Mouse (Mus musculus) liver, embryonic 12.5 days (tissue): ENCODE results near the gene Gabrr1. TPM values are rescaled to one million over a fixed set of nuclear protein-coding genes. Genes with fewer than 3 reads are reported as not detected.

ENCODE experiments used
- ATAC-seq: fragments of 200-750 bp; cut with Nextera tagmentation; 2 replicates; pipeline ENCODE4 v1.8.0; 2017; ENCODE audit warnings: moderate number of reproducible peaks, mild to moderate bottlenecking, moderate library complexity
- H3K27ac ChIP-seq: fragments of 300-500 bp; sonication (generic); 2 replicates; pipeline ENCODE4 v1.5.1; 2016; ENCODE audit warnings: mild to moderate bottlenecking
- H3K27me3 ChIP-seq: fragments of 300-500 bp; sonication (generic); replicated peaks from 2 replicates; pipeline ENCODE4 v1.6.1; 2016; ENCODE audit warnings: mild to moderate bottlenecking, moderate library complexity
- H3K36me3 ChIP-seq: fragments of 300-500 bp; sonication (generic); 2 replicates; pipeline ENCODE4 v1.6.1; 2016; ENCODE audit warnings: mild to moderate bottlenecking, moderate library complexity
- H3K4me1 ChIP-seq: fragments of 300-500 bp; sonication (generic); 2 replicates; pipeline ENCODE4 v1.6.1; 2016
- H3K4me2 ChIP-seq: fragments of 300-500 bp; sonication (generic); 2 replicates; pipeline ENCODE4 v1.6.1; 2016; ENCODE audit warnings: mild to moderate bottlenecking, moderate library complexity
- H3K4me3 ChIP-seq: fragments of 300-500 bp; sonication (generic); 2 replicates; pipeline ENCODE4 v1.5.1; 2016; ENCODE audit warnings: mild to moderate bottlenecking, moderate library complexity
- H3K9ac ChIP-seq: fragments of 300-500 bp; sonication (generic); 2 replicates; pipeline ENCODE4 v1.6.1; 2016; ENCODE audit warnings: mild to moderate bottlenecking, moderate library complexity
- H3K9me3 ChIP-seq: fragments of 300-500 bp; sonication (generic); replicated peaks from 2 replicates; pipeline ENCODE4 v1.6.1; 2016; ENCODE audit warnings: mild to moderate bottlenecking, moderate library complexity
- WGBS: fragments of 180-500 bp; shearing (Covaris S2); methylation state at CpG from one replicate; pipeline ENCODE4 v1.1.7; 2016; ENCODE audit not compliant: insufficient replicate concordance; 5-methylcytosine and 5-hydroxymethylcytosine counted together
- polyA plus RNA-seq: library from polyadenylated mRNA; unstranded; fragments of >200 nt; fragmentation: Nextera tagmentation; extraction: Ambion mirVana; gene quantifications from 2 replicates; pipeline ENCODE4 v1.2.1, GENCODE M21; 2016

The Gabrr1 gene
- polyA plus RNA-seq, 1 experiment from 2014 or later, result 0.05 TPM

DNA sequence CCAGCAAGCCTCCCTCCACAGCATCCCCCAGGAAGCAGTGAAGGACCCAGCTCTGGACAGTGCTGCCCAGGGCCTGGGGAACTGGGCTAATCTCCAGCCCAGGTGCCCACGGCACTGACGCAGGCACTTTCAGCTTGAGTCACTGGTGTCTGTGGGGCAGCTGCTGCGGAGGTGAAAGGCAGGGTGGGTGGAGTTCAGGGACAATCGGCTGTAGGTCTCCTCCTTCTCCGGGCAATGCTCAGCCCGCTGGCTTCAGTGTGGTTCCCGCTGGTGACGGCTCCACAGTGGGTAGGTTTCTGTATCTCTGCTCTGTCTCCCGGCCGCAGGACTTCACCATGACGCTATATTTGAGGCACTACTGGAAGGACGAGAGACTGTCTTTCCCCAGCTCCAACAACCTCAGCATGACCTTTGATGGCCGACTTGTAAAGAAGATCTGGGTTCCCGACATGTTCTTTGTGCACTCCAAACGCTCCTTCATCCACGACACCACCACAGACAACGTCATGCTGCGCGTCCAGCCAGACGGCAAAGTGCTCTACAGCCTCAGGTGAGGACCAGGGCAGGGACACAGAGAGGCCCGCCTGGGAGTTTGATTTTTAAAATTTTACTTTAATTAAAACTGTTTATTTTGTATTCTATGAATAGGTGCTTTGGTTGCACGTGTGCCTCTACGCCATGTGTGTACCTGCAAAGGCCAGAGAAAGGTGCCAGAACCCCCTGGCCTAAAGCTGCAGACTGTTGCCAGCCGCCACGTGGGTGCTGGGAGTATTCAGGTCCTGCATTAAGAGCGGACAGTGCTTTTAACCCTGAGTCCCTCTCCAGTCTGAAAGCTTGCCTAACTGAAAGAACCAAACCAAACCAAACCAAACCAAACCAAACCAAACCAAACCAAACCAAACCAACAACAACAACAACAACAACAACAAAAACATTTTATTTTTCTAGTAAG lies 20.0 kb downstream of the Gabrr1 start:
- Histone ChIP-seq H3K4me3 (no peak overlapping the region), H3K27me3 (peaks cover 2% of the 10 kb centered on the region), H3K4me1 (no peaks in the 10 kb centered on the region), H3K27ac (no peak overlapping the region), H3K4me2 (no peak overlapping the region), H3K9ac (no peak overlapping the region), H3K9me3 (no peaks in the 10 kb centered on the region), H3K36me3 (no peaks in the 10 kb centered on the region)
- 72% methylated on average over 26 of the region's 26 CpGs for WGBS
- no peak for ATAC-seq

DNA sequence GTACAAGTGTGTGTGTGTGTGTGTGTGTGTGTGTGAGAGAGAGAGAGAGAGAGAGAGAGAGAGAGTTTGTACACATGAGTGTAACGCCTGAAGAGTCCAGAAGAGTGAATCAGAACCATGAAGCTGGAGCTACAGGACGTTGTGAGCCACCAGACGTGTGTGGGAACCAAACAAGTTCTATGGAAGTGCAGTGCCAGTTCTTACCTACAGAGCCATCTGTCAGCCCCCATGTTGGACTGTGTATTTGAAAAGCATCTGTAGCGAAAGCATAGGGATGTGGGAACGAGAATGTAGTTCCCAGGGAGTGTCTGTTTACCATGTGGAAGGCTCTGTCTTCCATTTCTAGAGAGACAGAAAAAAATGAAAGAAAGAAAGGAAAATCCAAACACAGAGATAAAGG lies 51.2 kb downstream of the Gabrr1 start:
- Histone ChIP-seq H3K4me3 (no peak overlapping the region), H3K4me1 (no peaks in the 10 kb centered on the region), H3K36me3 (no peaks in the 10 kb centered on the region), H3K9ac (no peak overlapping the region), H3K27me3 (peaks cover 22% of the 10 kb centered on the region), H3K9me3 (no peaks in the 10 kb centered on the region), H3K27ac (no peak overlapping the region), H3K4me2 (no peak overlapping the region)
- 64% methylated on average over 5 of the region's 5 CpGs for WGBS
- no peak for ATAC-seq

DNA sequence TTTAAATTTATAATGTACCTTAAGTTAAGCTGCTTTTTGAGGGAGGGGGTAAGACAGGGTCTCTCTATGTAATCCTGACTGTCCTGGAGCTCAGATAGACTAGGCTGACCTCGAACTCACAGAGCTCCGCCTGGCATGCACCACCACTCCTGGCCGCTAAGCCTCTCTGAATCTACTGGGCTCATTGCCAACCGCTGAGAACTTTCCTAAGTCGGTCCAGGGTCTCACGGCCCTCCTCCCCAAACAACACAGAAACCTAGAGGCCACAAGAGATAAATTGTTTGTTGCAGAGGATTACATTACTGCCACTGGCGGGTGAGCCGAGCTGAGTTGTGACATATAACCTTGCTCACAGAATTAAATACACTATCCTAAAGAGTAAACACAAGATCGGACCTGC lies 55.8 kb downstream of the Gabrr1 start:
- no peak overlapping the region for H3K27ac ChIP-seq
- H3K9me3 ChIP-seq, result no peaks in the 10 kb centered on the region
- 32% methylated on average over 9 of the region's 9 CpGs for WGBS
- no peak overlapping the region for H3K4me2 ChIP-seq
- no peak overlapping the region for H3K9ac ChIP-seq
- no peak for ATAC-seq
- H3K4me3 ChIP-seq, result no peak overlapping the region
- no peaks in the 10 kb centered on the region for H3K36me3 ChIP-seq
- 0 out of 2 replicates have a peak, but pooled peaks cover 10% of the 10 kb centered on the region for H3K4me1 ChIP-seq
- peaks cover 44% of the 10 kb centered on the region for H3K27me3 ChIP-seq

DNA sequence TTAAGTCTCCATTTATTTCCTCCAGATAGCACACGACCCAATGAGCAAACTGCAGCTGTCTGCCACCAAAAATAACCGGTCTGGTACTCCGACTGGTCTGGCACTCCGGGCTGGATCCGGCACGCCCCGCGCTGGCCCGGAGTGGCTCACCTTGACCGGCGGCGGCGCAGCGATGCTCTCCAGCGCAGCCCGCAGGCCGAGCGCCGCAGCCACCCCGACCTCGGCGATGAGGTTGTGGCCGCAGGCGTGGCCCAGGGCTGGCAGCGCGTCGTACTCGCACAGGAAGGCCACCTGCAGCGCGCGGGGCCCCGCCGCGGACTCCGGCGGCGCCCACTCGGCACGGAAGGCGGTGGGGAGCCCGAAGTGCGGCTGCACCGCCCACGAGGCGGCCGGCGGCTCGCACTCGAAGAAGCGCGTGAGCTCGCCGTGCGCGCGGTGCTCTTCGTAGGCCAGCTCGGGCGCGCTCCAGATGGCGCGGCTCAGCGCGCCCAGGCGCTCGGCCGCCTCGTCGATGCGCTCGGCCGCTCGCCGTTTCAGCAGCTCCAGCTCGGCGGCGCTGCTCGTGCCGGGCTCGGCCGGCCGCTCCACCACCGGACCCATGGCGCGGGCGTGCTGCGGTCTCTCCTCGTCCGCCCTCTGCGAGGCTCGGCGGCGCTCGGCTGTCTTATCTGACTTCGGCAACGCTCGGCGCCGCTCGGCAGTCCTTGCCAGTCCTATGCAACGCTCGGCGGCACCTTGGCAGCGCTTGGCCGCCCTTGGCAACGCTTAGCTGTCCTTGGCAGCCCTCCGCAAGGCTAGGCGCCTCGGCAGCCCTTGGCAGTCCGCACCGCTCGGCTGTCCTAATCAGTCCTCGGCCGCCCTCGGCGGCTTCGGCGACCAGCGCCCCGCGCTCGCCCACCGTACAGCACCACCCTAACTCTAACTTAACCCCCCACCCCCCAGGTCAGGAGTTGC lies 56.7 kb downstream of the Gabrr1 start:
- H3K9ac ChIP-seq, result peak overlapping the region; percentile 32
- H3K9me3 ChIP-seq, result no peaks in the 10 kb centered on the region
- peak overlapping the region; percentile 84 for H3K4me2 ChIP-seq
- H3K27ac ChIP-seq, result peak overlapping the region; percentile 40; the same call in 1 of the 2 replicates
- WGBS, result 2% methylated on average over 98 of the region's 123 CpGs
- ATAC-seq, result peak; percentile 75
- no peaks in the 10 kb centered on the region for H3K36me3 ChIP-seq
- peak overlapping the region; percentile 58 for H3K4me3 ChIP-seq
- H3K4me1 ChIP-seq, result 0 out of 2 replicates have a peak, but pooled peaks cover 10% of the 10 kb centered on the region
- H3K27me3 ChIP-seq, result peaks cover 44% of the 10 kb centered on the region

DNA sequence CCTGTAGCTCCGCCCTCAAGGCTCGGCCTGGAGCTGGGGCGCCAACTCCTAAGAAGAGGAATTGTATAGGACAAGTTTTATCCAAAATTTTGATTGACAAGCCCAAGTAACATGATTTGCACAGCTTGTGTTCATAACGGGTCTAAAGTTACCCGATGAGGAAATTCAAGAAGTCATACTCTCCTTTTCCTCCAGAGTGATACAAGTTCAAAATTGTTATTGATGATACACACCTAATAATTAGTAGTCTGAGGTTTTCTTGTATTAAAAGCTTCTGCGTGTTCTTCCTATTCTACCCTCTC lies 57.4 kb downstream of the Gabrr1 start, which contains the start of gene Pm20d2:
Gene Pm20d2, minus strand, starts transcription at position 3 of the 302 bp plus-strand sequence.
- WGBS, result 11% methylated on average over 6 of the region's 6 CpGs
- Histone ChIP-seq H3K27ac (peak within 1 kb of the TSS; percentile 40; the same call in 1 of the 2 replicates), H3K4me2 (peak within 1 kb of the TSS; percentile 84), H3K27me3 (peaks cover 44% of the 10 kb centered on the region), H3K9me3 (no peaks in the 10 kb centered on the region), H3K9ac (peak within 1 kb of the TSS; percentile 32), H3K36me3 (no peaks in the 10 kb centered on the region), H3K4me1 (0 out of 2 replicates have a peak, but pooled peaks cover 10% of the 10 kb centered on the region), H3K4me3 (peak within 1 kb of the TSS; percentile 58)
- ATAC-seq, result no peak

DNA sequence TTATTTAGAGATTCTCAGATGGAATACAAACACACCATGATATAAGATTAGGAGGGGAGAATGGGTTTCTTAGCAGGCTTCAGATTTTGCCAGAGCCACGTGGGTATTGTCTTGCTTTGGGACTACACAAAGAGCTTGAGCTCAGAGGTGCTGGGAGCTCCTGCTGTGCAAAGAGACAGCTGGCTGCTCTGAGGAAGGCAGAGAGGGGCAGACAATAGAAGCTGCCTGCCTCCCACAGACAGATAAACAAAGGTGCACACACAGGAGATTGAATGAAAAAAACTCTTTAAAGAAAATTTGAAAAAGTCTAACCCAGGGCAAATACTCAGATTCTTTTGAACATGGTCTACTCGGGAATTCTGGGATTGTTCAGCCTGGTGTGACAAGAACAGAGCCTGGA lies 65.8 kb downstream of the Gabrr1 start:
- Histone ChIP-seq H3K4me1 (no peaks in the 10 kb centered on the region), H3K27me3 (peaks cover 16% of the 10 kb centered on the region), H3K4me2 (no peak overlapping the region), H3K36me3 (no peaks in the 10 kb centered on the region), H3K4me3 (no peak overlapping the region), H3K27ac (no peak overlapping the region), H3K9ac (no peak overlapping the region), H3K9me3 (no peaks in the 10 kb centered on the region)
- WGBS, result 13% methylated on average over 2 of the region's 2 CpGs
- ATAC-seq, result no peak

DNA sequence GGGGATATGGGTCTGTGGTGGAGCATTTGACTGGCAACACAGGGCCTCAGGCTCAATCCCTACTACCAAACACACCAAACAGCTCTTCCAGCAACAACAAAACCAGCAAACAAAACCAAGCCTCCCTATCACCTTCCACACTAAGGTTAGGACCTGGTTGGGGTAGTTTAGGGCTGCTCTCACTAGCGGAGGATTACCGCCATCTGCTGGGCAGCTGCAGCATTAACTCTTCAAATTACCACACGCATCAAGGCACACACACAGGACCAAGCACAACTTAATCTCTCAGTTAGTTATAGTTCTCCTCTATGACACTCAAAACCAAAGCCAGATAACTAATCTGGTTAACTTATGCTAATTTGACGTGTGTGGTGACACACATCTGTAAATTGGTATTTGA lies 72.4 kb downstream of the Gabrr1 start:
- Histone ChIP-seq H3K4me2 (no peak overlapping the region), H3K27ac (no peak overlapping the region), H3K4me1 (peaks cover 17% of the 10 kb centered on the region), H3K9me3 (no peaks in the 10 kb centered on the region), H3K4me3 (no peak overlapping the region), H3K27me3 (peaks cover 20% of the 10 kb centered on the region), H3K36me3 (no peaks in the 10 kb centered on the region), H3K9ac (no peak overlapping the region)
- 3% methylated on average over 4 of the region's 4 CpGs for WGBS
- no peak for ATAC-seq

DNA sequence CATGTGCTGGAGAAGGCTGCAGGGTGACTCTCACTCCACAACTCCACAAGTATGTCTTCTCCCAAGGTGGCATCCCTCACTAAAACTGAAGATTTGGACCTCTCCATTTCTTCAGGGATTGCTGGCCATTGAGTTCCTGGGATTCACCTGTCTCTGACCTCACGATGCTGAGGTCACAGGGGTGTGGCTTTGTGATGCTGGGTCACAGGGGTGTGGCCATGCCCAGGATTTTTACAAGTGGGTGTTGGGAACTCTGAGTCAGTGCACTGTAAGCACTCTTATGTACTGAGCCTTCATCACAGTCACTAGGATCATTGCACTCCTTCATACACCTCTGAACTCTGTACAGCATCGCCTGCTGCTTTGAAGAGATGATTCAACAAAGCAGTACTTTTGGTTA lies 75.2 kb downstream of the Gabrr1 start:
- 61% methylated on average over 2 of the region's 2 CpGs for WGBS
- Histone ChIP-seq H3K9me3 (no peaks in the 10 kb centered on the region), H3K27me3 (peaks cover 25% of the 10 kb centered on the region), H3K9ac (no peak overlapping the region), H3K4me3 (no peak overlapping the region), H3K27ac (no peak overlapping the region), H3K4me1 (peaks cover 17% of the 10 kb centered on the region), H3K36me3 (no peaks in the 10 kb centered on the region), H3K4me2 (no peak overlapping the region)
- ATAC-seq, result no peak

DNA sequence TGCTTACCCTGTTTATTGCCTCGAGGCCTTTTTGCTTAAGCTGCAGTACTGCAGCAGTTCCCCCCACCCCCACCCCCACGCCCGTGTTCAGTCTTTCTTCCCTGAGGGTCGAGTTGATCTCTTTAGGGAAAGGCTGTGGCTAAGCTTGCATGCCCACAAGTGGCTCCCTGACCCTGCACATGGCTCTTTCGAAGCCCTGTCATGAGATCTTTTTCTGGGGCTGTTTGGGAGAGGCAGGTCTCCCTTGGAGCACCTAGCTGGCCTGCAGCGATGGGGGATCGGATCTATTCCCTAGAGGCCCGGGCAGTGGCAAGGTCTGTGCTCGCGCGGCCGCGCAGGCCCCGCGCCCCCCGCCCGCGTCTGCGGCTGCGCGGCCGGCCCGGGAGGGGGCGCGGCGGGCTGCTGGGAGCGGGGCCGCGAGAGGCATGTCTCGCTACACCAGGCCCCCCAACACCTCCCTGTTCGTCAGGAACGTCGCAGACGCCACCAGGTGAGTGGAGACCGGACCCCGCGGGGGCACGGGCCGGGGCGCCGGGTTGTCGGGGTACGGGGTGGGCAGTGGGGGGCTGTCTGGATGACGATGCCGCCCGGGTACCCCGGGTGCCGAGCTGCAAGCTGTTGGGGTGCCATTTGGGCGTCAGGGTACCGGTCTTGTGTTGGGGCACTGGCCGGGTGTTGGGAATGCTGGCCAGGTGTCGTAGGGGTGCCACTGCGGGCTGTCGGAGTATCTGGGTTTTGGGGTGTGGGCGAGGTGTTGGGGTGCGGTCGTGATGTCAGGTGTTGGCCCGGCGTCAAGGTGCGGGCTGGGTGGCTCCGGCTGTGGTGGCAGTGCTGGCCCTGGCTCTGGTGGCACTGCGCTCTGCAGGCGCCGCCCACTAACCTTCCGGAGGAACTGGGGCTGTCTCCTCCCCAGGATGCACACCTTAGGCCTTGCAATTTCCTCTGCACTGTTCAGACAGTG lies 76.8 kb downstream of the Gabrr1 start, which contains the start of gene Srsf12:
Gene Srsf12, plus strand, starts transcription at position 111 of the 961 bp plus-strand sequence.
- peak; percentile 51 for ATAC-seq
- Histone ChIP-seq H3K9ac (peak within 1 kb of the TSS; percentile 52), H3K4me2 (peak within 1 kb of the TSS; percentile 84), H3K4me3 (peak within 1 kb of the TSS; percentile 51), H3K27me3 (peaks cover 25% of the 10 kb centered on the region), H3K36me3 (no peaks in the 10 kb centered on the region), H3K4me1 (peaks cover 17% of the 10 kb centered on the region), H3K27ac (no peak within 1 kb of the TSS), H3K9me3 (no peaks in the 10 kb centered on the region)
- 4% methylated on average over 65 of the region's 65 CpGs for WGBS
